Mouse (Mus musculus) hindbrain, embryonic 11.5 days (tissue): ENCODE results near the gene Crybg2. TPM values are rescaled to one million over a fixed set of nuclear protein-coding genes. Genes with fewer than 3 reads are reported as not detected.

ENCODE experiments used
- ATAC-seq: fragments of 200-750 bp; cut with Nextera tagmentation; 2 replicates; pipeline ENCODE4 v1.8.0; 2017; ENCODE audit warnings: mild to moderate bottlenecking, moderate TSS enrichment, moderate library complexity; ENCODE audit not compliant: low FRiP score
- DNase-seq: peaks from one replicate; pipeline ENCODE4 v3.0.0-alpha.2; 2015; ENCODE audit warnings: low spot score
- H3K27ac ChIP-seq: fragments of 300-500 bp; sonication (generic); 2 replicates; pipeline ENCODE4 v1.5.1; 2014; ENCODE audit warnings: mild to moderate bottlenecking, low read depth, low read length
- H3K27me3 ChIP-seq: fragments of 300-500 bp; sonication (generic); 2 replicates; pipeline ENCODE4 v1.6.1; 2014; ENCODE audit warnings: mild to moderate bottlenecking, low read length, moderate library complexity, mixed read lengths; ENCODE audit not compliant: control insufficient read depth, insufficient read depth
- H3K36me3 ChIP-seq: fragments of 300-500 bp; sonication (generic); 2 replicates; pipeline ENCODE4 v1.6.1; 2014; ENCODE audit warnings: mild to moderate bottlenecking, low read length, moderate library complexity, mixed read lengths; ENCODE audit not compliant: control insufficient read depth, insufficient read depth
- H3K4me1 ChIP-seq: fragments of 300-500 bp; sonication (generic); replicated peaks from 2 replicates; pipeline ENCODE4 v1.6.1; 2014; ENCODE audit warnings: low read length, mixed read lengths; ENCODE audit not compliant: control insufficient read depth, insufficient read depth
- H3K4me2 ChIP-seq: fragments of 300-500 bp; sonication (generic); replicated peaks from 2 replicates; pipeline ENCODE4 v1.6.1; 2014; ENCODE audit warnings: mild to moderate bottlenecking, low read depth, low read length
- H3K4me3 ChIP-seq: fragments of 300-500 bp; sonication (generic); 2 replicates; pipeline ENCODE4 v1.5.1; 2014; ENCODE audit warnings: low read depth, low read length
- H3K9ac ChIP-seq: fragments of 300-500 bp; sonication (generic); 2 replicates; pipeline ENCODE4 v1.6.1; 2014; ENCODE audit warnings: low read depth, low read length
- H3K9me3 ChIP-seq: fragments of 300-500 bp; sonication (generic); 2 replicates; pipeline ENCODE4 v1.6.1; 2016; ENCODE audit warnings: low read length; ENCODE audit not compliant: control insufficient read depth
- WGBS: fragments of 180-500 bp; shearing (Covaris S2); extraction: QIAGEN DNeasy Blood & Tissue Kit; methylation state at CpG from one replicate; pipeline ENCODE4 v1.1.7; 2014; 5-methylcytosine and 5-hydroxymethylcytosine counted together
- polyA plus RNA-seq: library from polyadenylated mRNA; unstranded; fragments of >200 nt; fragmentation: Nextera tagmentation; extraction: Ambion mirVana; gene quantifications from 2 replicates; pipeline ENCODE4 v1.2.1, GENCODE M21; 2014

Crybg2 gene
- polyA plus RNA-seq, 1 experiment from 2014 or later, result 1.8 TPM

GRCm38 (mm10) chr4:134110653-134111052 is 50.0 kb downstream of the Crybg2 start:
- ATAC-seq (no peak), DNase-seq (no peak)
- H3K4me1 ChIP-seq, result no peaks in the 10 kb centered on the region
- no peak overlapping the region for H3K4me3 ChIP-seq
- H3K36me3 ChIP-seq, result no peaks in the 10 kb centered on the region
- H3K9ac ChIP-seq, result no peak overlapping the region
- no peak overlapping the region for H3K27ac ChIP-seq
- no peak overlapping the region for H3K4me2 ChIP-seq
- H3K9me3 ChIP-seq, result no peaks in the 10 kb centered on the region
- WGBS, result 49% methylated on average over 3 of the region's 3 CpGs
- no peaks in the 10 kb centered on the region for H3K27me3 ChIP-seq

GRCm38 (mm10) chr4:134112403-134112802 is 51.8 kb downstream of the Crybg2 start:
- Histone ChIP-seq H3K4me3 (no peak overlapping the region), H3K9ac (no peak overlapping the region), H3K4me2 (no peak overlapping the region), H3K4me1 (no peaks in the 10 kb centered on the region), H3K27ac (no peak overlapping the region), H3K27me3 (no peaks in the 10 kb centered on the region), H3K9me3 (no peaks in the 10 kb centered on the region), H3K36me3 (no peaks in the 10 kb centered on the region)
- WGBS, result 87% methylated on average over 6 of the region's 6 CpGs
- DNase-seq, result no peak
- no peak for ATAC-seq

GRCm38 (mm10) chr4:134113356-134113994 is 52.9 kb downstream of the Crybg2 start:
- Histone ChIP-seq H3K9me3 (no peaks in the 10 kb centered on the region), H3K36me3 (no peaks in the 10 kb centered on the region), H3K27ac (no peak overlapping the region), H3K27me3 (no peaks in the 10 kb centered on the region), H3K4me3 (no peak overlapping the region), H3K9ac (no peak overlapping the region), H3K4me1 (no peaks in the 10 kb centered on the region), H3K4me2 (no peak overlapping the region)
- no peak for DNase-seq
- ATAC-seq, result no peak
- WGBS, result 59% methylated on average over 10 of the region's 10 CpGs

DNA sequence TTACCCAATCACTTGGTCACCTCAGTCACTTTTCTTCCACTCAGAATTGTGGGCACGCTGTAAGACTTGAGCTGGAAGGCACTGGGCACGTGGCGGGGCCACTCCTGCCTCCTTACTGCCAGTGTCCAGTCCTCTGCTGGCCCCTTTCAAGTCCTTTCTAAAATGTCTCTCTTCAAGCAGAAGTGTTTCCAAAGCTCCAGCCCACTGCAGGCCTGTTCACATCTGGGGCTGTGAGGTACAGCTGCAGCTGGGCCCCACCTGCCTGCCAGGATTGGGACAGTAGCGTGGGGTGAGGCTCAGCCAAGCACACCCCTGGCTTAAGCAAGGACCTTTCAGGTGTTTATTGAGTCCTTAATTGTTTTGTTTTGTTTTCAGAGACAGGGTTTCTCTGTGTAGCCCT is 53.4 kb downstream of the Crybg2 start:
- no peaks in the 10 kb centered on the region for H3K36me3 ChIP-seq
- no peak for DNase-seq
- no peak for ATAC-seq
- WGBS, result 86% methylated on average over 4 of the region's 4 CpGs
- no peaks in the 10 kb centered on the region for H3K9me3 ChIP-seq
- H3K4me1 ChIP-seq, result no peaks in the 10 kb centered on the region
- no peak overlapping the region for H3K27ac ChIP-seq
- no peak overlapping the region for H3K4me2 ChIP-seq
- no peak overlapping the region for H3K4me3 ChIP-seq
- H3K9ac ChIP-seq, result no peak overlapping the region
- H3K27me3 ChIP-seq, result no peaks in the 10 kb centered on the region

- H3K27ac ChIP-seq, result no peak overlapping the region
- no peak overlapping the region for H3K4me2 ChIP-seq
- H3K4me3 ChIP-seq, result no peak overlapping the region
- no peaks in the 10 kb centered on the region for H3K4me1 ChIP-seq
- WGBS, result 86% methylated on average over 16 of the region's 16 CpGs
- no peaks in the 10 kb centered on the region for H3K36me3 ChIP-seq
- H3K27me3 ChIP-seq, result no peaks in the 10 kb centered on the region
- DNase-seq (no peak), ATAC-seq (no peak)
- no peak overlapping the region for H3K9ac ChIP-seq
- H3K9me3 ChIP-seq, result no peaks in the 10 kb centered on the region
Observed at GRCm38 (mm10) chr4:134115215-134116144, 54.9 kb downstream of the Crybg2 start.

DNA sequence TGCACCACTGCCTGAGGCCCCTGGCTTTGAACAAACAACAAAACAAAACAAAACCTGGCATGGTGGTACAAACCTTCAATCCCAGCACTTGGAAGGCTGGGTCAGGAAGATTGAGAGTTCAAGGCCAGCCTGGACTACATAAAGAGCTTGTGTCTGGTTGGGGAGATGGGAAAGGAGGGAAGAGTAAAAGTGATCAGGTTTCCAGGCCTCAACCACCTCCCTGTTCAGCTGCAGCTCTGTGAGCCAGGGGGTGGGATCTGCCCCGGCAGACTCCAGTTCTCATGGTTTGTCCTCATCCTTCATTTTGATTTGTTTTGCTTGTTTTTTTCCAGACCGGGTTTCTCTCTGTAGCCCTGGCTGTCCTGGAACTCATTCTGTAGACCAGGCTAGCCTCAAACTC is 55.9 kb downstream of the Crybg2 start:
- Histone ChIP-seq H3K4me3 (no peak overlapping the region), H3K4me1 (no peaks in the 10 kb centered on the region), H3K27ac (no peak overlapping the region), H3K9ac (no peak overlapping the region), H3K9me3 (no peaks in the 10 kb centered on the region), H3K4me2 (no peak overlapping the region), H3K36me3 (no peaks in the 10 kb centered on the region), H3K27me3 (no peaks in the 10 kb centered on the region)
- 88% methylated on average over 2 of the region's 2 CpGs for WGBS
- DNase-seq (no peak), ATAC-seq (no peak)

DNA sequence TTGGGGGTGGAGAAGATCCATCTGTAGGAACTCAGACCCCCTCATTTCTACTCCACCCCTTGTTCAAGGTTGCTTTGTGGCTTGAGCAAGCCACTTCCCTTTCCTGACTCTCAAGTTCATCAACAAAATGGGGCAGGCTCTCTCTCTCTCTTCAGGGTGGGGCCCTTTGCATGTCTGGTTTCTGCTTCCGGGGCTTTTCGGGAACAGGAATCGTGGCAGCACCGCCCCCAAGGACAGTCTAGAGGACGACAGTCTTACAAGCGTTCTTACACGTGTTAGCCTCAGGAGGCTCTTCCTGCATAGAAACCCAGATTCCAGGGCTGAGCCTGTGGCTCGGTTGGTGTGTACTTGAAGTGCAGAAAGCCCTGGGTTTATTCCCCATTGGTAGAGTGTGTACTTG is 56.4 kb downstream of the Crybg2 start:
- H3K36me3 ChIP-seq, result no peaks in the 10 kb centered on the region
- no peak overlapping the region for H3K4me3 ChIP-seq
- 80% methylated on average over 8 of the region's 8 CpGs for WGBS
- ATAC-seq, result no peak
- H3K27me3 ChIP-seq, result no peaks in the 10 kb centered on the region
- H3K27ac ChIP-seq, result no peak overlapping the region
- no peak for DNase-seq
- H3K9ac ChIP-seq, result no peak overlapping the region
- H3K9me3 ChIP-seq, result no peaks in the 10 kb centered on the region
- H3K4me1 ChIP-seq, result no peaks in the 10 kb centered on the region
- H3K4me2 ChIP-seq, result no peak overlapping the region

- H3K27me3 ChIP-seq, result no peaks in the 10 kb centered on the region
- 77% methylated on average over 14 of the region's 14 CpGs for WGBS
- H3K4me3 ChIP-seq, result no peak overlapping the region
- DNase-seq (no peak), ATAC-seq (no peak)
- no peaks in the 10 kb centered on the region for H3K36me3 ChIP-seq
- H3K9ac ChIP-seq, result no peak overlapping the region
- no peaks in the 10 kb centered on the region for H3K4me1 ChIP-seq
- no peak overlapping the region for H3K4me2 ChIP-seq
- no peak overlapping the region for H3K27ac ChIP-seq
- no peaks in the 10 kb centered on the region for H3K9me3 ChIP-seq
Observed at GRCm38 (mm10) chr4:134118126-134118800, 57.6 kb downstream of the Crybg2 start.
